Mouse (Mus musculus) erythroblast, embryonic 14.5 days (primary cell): ENCODE data around the gene Olfr311.

ENCODE experiments used
- GATA1 ChIP-seq: IDR thresholded peaks from 2 replicates; pipeline ENCODE4 v1.6.1; 2012; ENCODE audit warnings: low read length, inconsistent platforms, mixed read lengths
- TAL1 ChIP-seq: IDR thresholded peaks from 3 replicates; pipeline ENCODE4 v1.6.1; 2012; ENCODE audit warnings: low read length, inconsistent platforms, mixed read lengths

DNA sequence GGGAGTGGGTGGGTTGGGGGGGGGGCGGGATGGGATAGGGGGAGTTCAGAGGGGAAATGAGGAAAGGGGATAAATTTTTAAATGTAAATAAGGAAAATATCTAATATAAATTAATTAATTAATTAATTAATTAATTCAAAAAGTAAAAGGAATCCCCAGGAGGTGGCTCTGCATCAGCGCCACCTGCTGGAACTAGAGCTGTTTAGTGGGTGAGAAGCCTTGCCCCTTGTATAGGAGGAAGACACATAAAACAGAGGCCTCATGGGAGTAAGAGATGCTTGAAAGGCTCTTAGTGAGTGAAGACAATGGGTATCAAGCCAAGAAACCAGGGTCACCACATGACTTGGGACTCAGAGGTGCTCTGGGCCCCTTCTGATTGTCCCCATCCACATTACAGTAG lies 43.2 kb upstream of the Olfr311 start:
- TF ChIP-seq GATA1: no peak
- TF ChIP-seq TAL1: no peak
